Mouse (Mus musculus) kidney, embryonic 14.5 days (tissue): ENCODE results near the gene Pdzrn3. TPM values are rescaled to one million over a fixed set of nuclear protein-coding genes. Genes with fewer than 3 reads are reported as not detected.

Source experiments
- ATAC-seq: fragments of 200-750 bp; cut with Nextera tagmentation; 2 replicates; pipeline ENCODE4 v1.8.0; 2017; ENCODE audit warnings: moderate number of reproducible peaks, mild to moderate bottlenecking, moderate TSS enrichment, moderate library complexity; ENCODE audit not compliant: low FRiP score, low TSS enrichment
- H3K27ac ChIP-seq: fragments of 300-500 bp; sonication (generic); 2 replicates; pipeline ENCODE4 v1.5.1; 2014; ENCODE audit warnings: low read depth, mild to moderate bottlenecking, low read length, moderate library complexity, mixed read lengths
- H3K27me3 ChIP-seq: fragments of 300-500 bp; sonication (generic); 2 replicates; pipeline ENCODE4 v1.6.1; 2014; ENCODE audit warnings: mild to moderate bottlenecking, low read length; ENCODE audit not compliant: control insufficient read depth, insufficient read depth
- H3K36me3 ChIP-seq: fragments of 300-500 bp; sonication (generic); 2 replicates; pipeline ENCODE4 v1.6.1; 2014; ENCODE audit warnings: low read length, mixed read lengths; ENCODE audit not compliant: control insufficient read depth, insufficient read depth
- H3K4me1 ChIP-seq: fragments of 300-500 bp; sonication (generic); 2 replicates; pipeline ENCODE4 v1.6.1; 2014; ENCODE audit warnings: low read length, mixed read lengths; ENCODE audit not compliant: control insufficient read depth, insufficient read depth
- H3K4me2 ChIP-seq: fragments of 300-500 bp; sonication (generic); replicated peaks from 2 replicates; pipeline ENCODE4 v1.6.1; 2014; ENCODE audit warnings: low read depth, mild to moderate bottlenecking, low read length
- H3K4me3 ChIP-seq: fragments of 300-500 bp; sonication (generic); 2 replicates; pipeline ENCODE4 v1.5.1; 2014; ENCODE audit warnings: mild to moderate bottlenecking, low read length
- H3K9ac ChIP-seq: fragments of 300-500 bp; sonication (generic); 2 replicates; pipeline ENCODE4 v1.6.1; 2014; ENCODE audit warnings: low read depth, mild to moderate bottlenecking, low read length, moderate library complexity
- H3K9me3 ChIP-seq: fragments of 300-500 bp; sonication (generic); 2 replicates; pipeline ENCODE4 v1.6.1; 2016; ENCODE audit warnings: low read length; ENCODE audit not compliant: control insufficient read depth
- WGBS: fragments of 180-500 bp; shearing (Covaris S2); extraction: QIAGEN DNeasy Blood & Tissue Kit; methylation state at CpG from one replicate; pipeline ENCODE4 v1.1.7; 2014; 5-methylcytosine and 5-hydroxymethylcytosine counted together
- polyA plus RNA-seq: library from polyadenylated mRNA; unstranded; fragments of >200 nt; fragmentation: Nextera tagmentation; extraction: Ambion mirVana; gene quantifications from 2 replicates; pipeline ENCODE4 v1.2.1, GENCODE M21; 2014

Gene Pdzrn3
- polyA plus RNA-seq, 1 experiment from 2014 or later, result 12.1 TPM

GRCm38 (mm10) chr6:101269335-101270094 lies 108.2 kb downstream of the Pdzrn3 start:
- Histone ChIP-seq H3K27me3 (no peaks in the 10 kb centered on the region), H3K4me1 (peaks cover 35% of the 10 kb centered on the region), H3K4me2 (no peak overlapping the region), H3K9ac (no peak overlapping the region), H3K36me3 (no peaks in the 10 kb centered on the region), H3K27ac (no peak overlapping the region), H3K9me3 (no peaks in the 10 kb centered on the region), H3K4me3 (no peak overlapping the region)
- 59% methylated on average over 10 of the region's 10 CpGs for WGBS
- no peak for ATAC-seq

- WGBS, result 38% methylated on average over 1 of the region's 1 CpGs
- Histone ChIP-seq H3K27me3 (no peaks in the 10 kb centered on the region), H3K27ac (no peak overlapping the region), H3K9me3 (no peaks in the 10 kb centered on the region), H3K9ac (no peak overlapping the region), H3K4me1 (peaks cover 38% of the 10 kb centered on the region), H3K4me2 (no peak overlapping the region), H3K4me3 (no peak overlapping the region), H3K36me3 (no peaks in the 10 kb centered on the region)
- no peak for ATAC-seq
Observed at GRCm38 (mm10) chr6:101268266-101268665, 109.4 kb downstream of the Pdzrn3 start.

- no peaks in the 10 kb centered on the region for H3K27me3 ChIP-seq
- ATAC-seq, result peak; percentile 71
- no peaks in the 10 kb centered on the region for H3K36me3 ChIP-seq
- H3K4me3 ChIP-seq, result no peak overlapping the region
- H3K27ac ChIP-seq, result no peak overlapping the region
- no peaks in the 10 kb centered on the region for H3K9me3 ChIP-seq
- WGBS, result 19% methylated on average over 1 of the region's 1 CpGs
- no peak overlapping the region for H3K4me2 ChIP-seq
- H3K4me1 ChIP-seq, result peaks cover 30% of the 10 kb centered on the region
- H3K9ac ChIP-seq, result no peak overlapping the region
Observed at GRCm38 (mm10) chr6:101266787-101267186, 110.9 kb downstream of the Pdzrn3 start.

GRCm38 (mm10) chr6:101263544-101263943 lies 114.2 kb downstream of the Pdzrn3 start:
- H3K9ac ChIP-seq, result no peak overlapping the region
- ATAC-seq, result no peak
- H3K4me2 ChIP-seq, result no peak overlapping the region
- no peak overlapping the region for H3K27ac ChIP-seq
- no peaks in the 10 kb centered on the region for H3K27me3 ChIP-seq
- no peaks in the 10 kb centered on the region for H3K36me3 ChIP-seq
- H3K9me3 ChIP-seq, result no peaks in the 10 kb centered on the region
- no peak overlapping the region for H3K4me3 ChIP-seq
- peaks cover 14% of the 10 kb centered on the region for H3K4me1 ChIP-seq
- 21% methylated on average over 4 of the region's 4 CpGs for whole genome bisulfite sequencing

GRCm38 (mm10) chr6:101261513-101261912 lies 116.2 kb downstream of the Pdzrn3 start:
- Histone ChIP-seq H3K4me1 (peaks cover 7% of the 10 kb centered on the region; the same call in 1 of the 2 replicates), H3K9me3 (no peaks in the 10 kb centered on the region), H3K9ac (no peak overlapping the region), H3K27ac (no peak overlapping the region), H3K36me3 (no peaks in the 10 kb centered on the region), H3K4me2 (no peak overlapping the region), H3K27me3 (no peaks in the 10 kb centered on the region), H3K4me3 (no peak overlapping the region)
- ATAC-seq, result no peak; the same call in 1 of the 2 replicates
- 13% methylated on average over 4 of the region's 4 CpGs for WGBS

GRCm38 (mm10) chr6:101259411-101259810 lies 118.3 kb downstream of the Pdzrn3 start:
- ATAC-seq, result no peak
- Histone ChIP-seq H3K36me3 (no peaks in the 10 kb centered on the region), H3K4me3 (no peak overlapping the region), H3K27ac (no peak overlapping the region), H3K27me3 (no peaks in the 10 kb centered on the region), H3K4me2 (no peak overlapping the region), H3K9ac (no peak overlapping the region), H3K4me1 (peaks cover 3% of the 10 kb centered on the region; the same call in 1 of the 2 replicates), H3K9me3 (no peaks in the 10 kb centered on the region)
- 90% methylated on average over 5 of the region's 5 CpGs for WGBS

- Histone ChIP-seq H3K27ac (no peak overlapping the region), H3K4me3 (no peak overlapping the region), H3K27me3 (no peaks in the 10 kb centered on the region), H3K4me2 (no peak overlapping the region), H3K9me3 (no peaks in the 10 kb centered on the region), H3K4me1 (peaks cover 11% of the 10 kb centered on the region; the same call in 1 of the 2 replicates), H3K36me3 (no peaks in the 10 kb centered on the region), H3K9ac (no peak overlapping the region)
- whole genome bisulfite sequencing, result 88% methylated on average over 6 of the region's 6 CpGs
- no peak for ATAC-seq
Observed at GRCm38 (mm10) chr6:101257418-101257817, 120.3 kb downstream of the Pdzrn3 start.

- no peak overlapping the region for H3K27ac ChIP-seq
- no peaks in the 10 kb centered on the region for H3K27me3 ChIP-seq
- H3K4me2 ChIP-seq, result no peak overlapping the region
- no peak overlapping the region for H3K4me3 ChIP-seq
- WGBS, result 22% methylated on average over 4 of the region's 4 CpGs
- H3K36me3 ChIP-seq, result no peaks in the 10 kb centered on the region
- ATAC-seq, result no peak
- no peak overlapping the region for H3K9ac ChIP-seq
- H3K9me3 ChIP-seq, result no peaks in the 10 kb centered on the region
- H3K4me1 ChIP-seq, result peaks cover 36% of the 10 kb centered on the region
Observed at GRCm38 (mm10) chr6:101254652-101255051, 123.0 kb downstream of the Pdzrn3 start.

- H3K9ac ChIP-seq, result no peak overlapping the region
- no peak overlapping the region; the same call in 1 of the 2 replicates for H3K27ac ChIP-seq
- H3K9me3 ChIP-seq, result no peaks in the 10 kb centered on the region
- no peaks in the 10 kb centered on the region for H3K27me3 ChIP-seq
- no peak for ATAC-seq
- 57% methylated on average over 12 of the region's 12 CpGs for WGBS
- H3K36me3 ChIP-seq, result no peaks in the 10 kb centered on the region
- H3K4me1 ChIP-seq, result peaks cover 36% of the 10 kb centered on the region
- no peak overlapping the region for H3K4me2 ChIP-seq
- no peak overlapping the region for H3K4me3 ChIP-seq
Observed at GRCm38 (mm10) chr6:101251916-101252603, 125.6 kb downstream of the Pdzrn3 start.
